Mouse (Mus musculus): Measurements from ENCODE around the gene Suz12.
A peak's percentile ranks its signal among the peaks of the same experiment; 100 is the strongest.

The Suz12 gene

GRCm38 (mm10) chr11:80075608-80076277 lies 82.8 kb downstream of the Suz12 start:
- DNase-seq (ENCODE audit: low read depth, low spot score) = no peak

DNA sequence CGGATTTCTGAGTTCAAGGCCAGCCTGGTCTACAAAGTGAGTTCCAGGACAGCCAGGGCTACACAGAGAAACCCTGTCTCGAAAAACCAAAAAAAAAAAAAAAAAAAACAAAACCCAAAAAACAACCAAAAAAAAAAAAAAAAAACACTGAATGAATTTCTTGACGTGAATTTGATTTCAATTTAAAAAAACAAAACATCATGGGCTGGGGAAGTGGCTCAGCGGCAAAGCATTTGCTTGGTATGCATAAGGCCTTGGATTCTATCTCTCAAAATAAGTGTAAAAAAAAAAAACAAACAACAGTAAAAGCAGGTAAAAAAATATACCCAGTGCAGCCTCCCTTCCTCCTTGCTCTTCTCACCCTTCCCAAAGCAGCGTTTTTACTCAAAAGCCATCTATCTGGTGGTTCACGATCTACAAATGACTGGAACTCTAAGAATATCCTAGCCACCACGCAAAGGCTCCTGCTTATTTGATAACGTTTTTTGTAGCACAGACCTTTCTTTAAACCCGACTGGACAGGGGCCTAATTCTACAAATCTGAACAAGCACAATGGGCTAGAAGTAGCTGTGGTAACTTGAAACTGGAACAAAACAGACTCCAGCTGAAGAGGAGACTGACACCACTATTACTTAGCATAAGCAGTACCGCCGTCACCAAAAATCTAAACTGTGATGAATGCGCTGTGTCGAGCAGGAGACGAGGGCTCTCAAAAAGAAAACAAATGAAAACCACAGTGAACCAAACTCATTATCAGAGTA lies 85.1 kb downstream of the Suz12 start:
- DNase-seq (ENCODE audit: low read depth, low spot score) = no peak

DNA sequence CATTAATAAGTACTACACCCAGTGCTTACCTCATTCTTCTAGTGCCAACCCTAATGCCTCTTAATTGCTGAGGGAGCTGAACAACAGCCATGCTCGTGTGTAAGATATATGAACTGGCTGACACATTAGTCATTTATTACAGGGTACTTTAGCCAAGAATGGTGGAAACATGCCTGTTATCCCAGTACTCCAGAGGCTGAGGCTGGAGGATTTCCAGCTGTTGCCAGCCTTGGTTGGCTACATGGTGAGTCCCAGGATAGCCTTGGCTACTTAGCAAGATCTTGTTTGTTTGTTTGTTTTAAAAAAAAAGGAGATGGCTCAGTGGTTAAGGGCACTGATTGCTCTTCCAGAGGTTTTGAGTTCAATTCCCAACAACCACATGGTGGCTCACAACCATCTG lies 85.9 kb downstream of the Suz12 start:
- no peak for DNase-seq (ENCODE audit: low read depth, low spot score)

- DNase-seq (ENCODE audit: low read depth, low spot score) = no peak
These were observed 86.8 kb downstream of the Suz12 start for GRCm38 (mm10) chr11:80079751-80080150.

- no peak for DNase-seq (ENCODE audit: low read depth, low spot score)
These were observed 87.5 kb downstream of the Suz12 start for GRCm38 (mm10) chr11:80080381-80080825.

DNA sequence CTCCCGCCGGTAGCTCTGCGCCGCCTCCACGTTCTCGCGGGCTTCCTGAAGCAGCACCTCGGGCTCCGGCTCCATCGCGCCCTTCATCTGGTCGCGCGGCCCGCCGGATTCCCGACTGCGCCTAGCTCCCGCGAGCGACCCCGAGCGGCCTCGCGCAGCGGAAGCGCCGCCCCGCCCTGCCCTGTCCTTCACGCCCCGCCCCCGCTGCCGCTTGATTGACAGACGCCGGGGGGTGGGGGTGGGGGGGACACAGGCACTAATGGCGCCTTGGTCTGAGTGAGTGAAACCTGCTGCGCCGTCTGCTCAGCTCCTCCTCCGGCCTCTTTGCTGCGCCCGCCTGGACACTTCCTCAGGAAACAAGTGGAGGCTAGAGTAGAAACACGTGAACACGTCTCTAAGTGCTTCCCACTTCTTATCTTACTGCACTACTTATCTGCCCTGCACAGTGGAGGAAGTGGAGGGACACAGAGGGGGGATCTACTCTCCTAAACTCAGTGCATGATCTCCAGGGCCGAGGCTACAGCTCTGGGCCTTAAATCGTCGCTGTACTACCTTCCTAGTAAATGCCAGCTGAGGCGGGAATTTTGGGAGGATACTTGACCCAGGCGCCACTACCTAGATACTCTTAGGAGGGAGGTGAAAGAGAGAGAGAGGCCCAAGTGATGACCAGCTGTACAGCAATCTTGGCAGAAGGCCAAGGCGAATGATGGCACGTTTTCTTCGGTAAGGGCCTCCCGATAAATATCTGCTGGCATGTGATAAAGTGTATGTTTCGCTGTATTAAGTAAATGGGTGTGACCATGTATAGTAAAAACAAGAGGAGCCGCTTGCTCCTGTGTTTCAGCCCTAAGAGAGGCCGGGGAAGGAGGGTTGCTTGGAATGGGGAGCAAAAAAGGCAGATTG lies 88.2 kb downstream of the Suz12 start, which contains the start of gene Crlf3:
TSS of gene Crlf3 (minus strand) at position 166 of the 903 bp plus-strand sequence.
- DNase-seq (ENCODE audit: low read depth, low spot score) = peak; percentile 62

GRCm38 (mm10) chr11:80081786-80082319 lies 88.9 kb downstream of the Suz12 start:
- no peak for DNase-seq (ENCODE audit: low read depth, low spot score)

Measured in brain, embryonic 18.5 days (tissue).